18 mouse cellular contexts compared by ENCODE assay signal in genomic region chr14:48251381-48251979, GRCm38 (mm10).
DNase-seq lines count a peak whose midpoint lies in the region; ATAC-seq and TF ChIP-seq lines count a peak whose summit lies in the region.
"Had no signal": no experiment of that assay in that cellular context is flagged by ENCODE, and none has a peak within 500 bp of the region (broad histone marks: within the 10 kb centered on the region; RNA-seq: fewer than 3 reads in every experiment).

No protein-coding gene starts in this region.

- WGBS in hindbrain, embryonic 15.5 days: 56% methylated on average over 9 of the region's 9 CpGs
- 54% methylated on average over 9 of the region's 9 CpGs for WGBS in hindbrain, embryonic 13.5 days
- WGBS in midbrain, embryonic 14.5 days: 41% methylated on average over 9 of the region's 9 CpGs

- DNase-seq in embryo, embryonic 11 days: peak; percentile 37
- DNase-seq in midbrain, embryonic 14.5 days: peak; percentile 50
- DNase-seq in cerebellum, adult 18-20 months: no peak
- DNase-seq in cerebellum, postnatal 36 days: no peak
- DNase-seq: cerebellum, adult 9-10 months; gastrocnemius, adult 2 months; kidney, adult 8-10 months; lung, adult 18-20 months; right cerebral cortex, postnatal 25 days; thymus, adult 18-20 months had no signal

- peaks cover 11% of the 10 kb centered on the region for H3K4me1 ChIP-seq in hindbrain, embryonic 15.5 days (replicated peaks)
- peaks cover 20% of the 10 kb centered on the region for H3K4me1 ChIP-seq in hindbrain, embryonic 13.5 days (replicated peaks)
- H3K4me1 ChIP-seq in bone marrow macrophage, adult 2 months (ENCODE audit: control insufficient read depth, insufficient read depth, low read length): peaks cover 44% of the 10 kb centered on the region
- H3K4me1 ChIP-seq in midbrain, embryonic 14.5 days (ENCODE audit: control insufficient read depth, insufficient read depth, low read length): peaks cover 10% of the 10 kb centered on the region; the same call in 1 of the 2 replicates
- H3K4me1 ChIP-seq: embryonic facial prominence, embryonic 12.5 days; heart, embryonic 10.5 days had no signal

- no peak for TF ChIP-seq POLR2A in bone marrow macrophage, adult 2 months (IDR thresholded peaks at IDR 0.05; ENCODE audit: borderline replicate concordance, low read depth, low read length)

- no peak overlapping the region for H3K9ac ChIP-seq in hindbrain, embryonic 15.5 days
- no peak overlapping the region for H3K9ac ChIP-seq in hindbrain, embryonic 13.5 days
- no peak overlapping the region for H3K9ac ChIP-seq in midbrain, embryonic 14.5 days (replicated peaks; ENCODE audit: low read length)
- H3K9ac ChIP-seq: embryonic facial prominence, embryonic 12.5 days; forebrain, embryonic 15.5 days had no signal

- no peak overlapping the region for H3K27ac ChIP-seq in hindbrain, embryonic 15.5 days (replicated peaks)
- no peak overlapping the region for H3K27ac ChIP-seq in hindbrain, embryonic 13.5 days
- peak overlapping the region; percentile 45; the same call in 1 of the 2 replicates for H3K27ac ChIP-seq in bone marrow macrophage, adult 2 months (ENCODE audit: insufficient read depth, low read depth, low read length)
- H3K27ac ChIP-seq in midbrain, embryonic 14.5 days (replicated peaks; ENCODE audit: low read depth, low read length): no peak overlapping the region; the same call in 1 of the 2 replicates
- H3K27ac ChIP-seq: embryonic facial prominence, embryonic 12.5 days; forebrain, embryonic 15.5 days; gastrocnemius, adult 2 months; heart, embryonic 10.5 days; layer of hippocampus, adult 2 months had no signal

- H3K36me3 ChIP-seq in hindbrain, embryonic 15.5 days: no peaks in the 10 kb centered on the region
- peaks cover 9% of the 10 kb centered on the region; the same call in 1 of the 2 replicates for H3K36me3 ChIP-seq in hindbrain, embryonic 13.5 days
- H3K36me3 ChIP-seq in midbrain, embryonic 14.5 days (ENCODE audit: control insufficient read depth, insufficient read depth, low read length): peaks cover 6% of the 10 kb centered on the region; the same call in 1 of the 2 replicates
- H3K36me3 ChIP-seq: forebrain, embryonic 15.5 days had no signal

- 0 out of 2 replicates have a peak, but pooled peaks have one; percentile 27 for ATAC-seq in hindbrain, embryonic 15.5 days (ENCODE audit: low FRiP score, low read depth)
- ATAC-seq in hindbrain, embryonic 13.5 days (ENCODE audit: low FRiP score): no peak
- peak; percentile 54; the same call in 1 of the 2 replicates for ATAC-seq in midbrain, embryonic 14.5 days (ENCODE audit: low FRiP score, low TSS enrichment)
- ATAC-seq: CD4-positive, CD25-positive, alpha-beta regulatory T cell, adult 4 months; forebrain, embryonic 15.5 days had no signal

- H3K9me3 ChIP-seq in hindbrain, embryonic 15.5 days: no peaks in the 10 kb centered on the region
- H3K9me3 ChIP-seq in hindbrain, embryonic 13.5 days: no peaks in the 10 kb centered on the region
- no peaks in the 10 kb centered on the region for H3K9me3 ChIP-seq in midbrain, embryonic 14.5 days (ENCODE audit: control insufficient read depth, low read length)
- H3K9me3 ChIP-seq: embryonic facial prominence, embryonic 12.5 days; forebrain, embryonic 15.5 days; heart, embryonic 10.5 days had no signal

- TF ChIP-seq CTCF in bone marrow macrophage, adult 2 months (IDR thresholded peaks at IDR 0.05; ENCODE audit: low read depth, low read length): no peak

- no peak overlapping the region for H3K4me2 ChIP-seq in hindbrain, embryonic 15.5 days
- H3K4me2 ChIP-seq in hindbrain, embryonic 13.5 days: no peak overlapping the region
- no peak overlapping the region for H3K4me2 ChIP-seq in midbrain, embryonic 14.5 days (ENCODE audit: low read length)
- H3K4me2 ChIP-seq: embryonic facial prominence, embryonic 12.5 days; forebrain, embryonic 15.5 days had no signal

- H3K4me3 ChIP-seq in hindbrain, embryonic 15.5 days: no peak overlapping the region
- no peak overlapping the region for H3K4me3 ChIP-seq in hindbrain, embryonic 13.5 days
- H3K4me3 ChIP-seq in bone marrow macrophage, adult 2 months (ENCODE audit: insufficient read depth, low read length): no peak overlapping the region
- H3K4me3 ChIP-seq in midbrain, embryonic 14.5 days (replicated peaks; ENCODE audit: low read depth, low read length): no peak overlapping the region
- H3K4me3 ChIP-seq: embryonic facial prominence, embryonic 12.5 days; forebrain, embryonic 15.5 days; gastrocnemius, adult 2 months; heart, embryonic 10.5 days; layer of hippocampus, adult 2 months had no signal

- no peaks in the 10 kb centered on the region for H3K27me3 ChIP-seq in hindbrain, embryonic 15.5 days
- no peaks in the 10 kb centered on the region for H3K27me3 ChIP-seq in hindbrain, embryonic 13.5 days
- H3K27me3 ChIP-seq in midbrain, embryonic 14.5 days (ENCODE audit: control insufficient read depth, insufficient read depth, low read length): no peaks in the 10 kb centered on the region
- H3K27me3 ChIP-seq: embryonic facial prominence, embryonic 12.5 days; forebrain, embryonic 15.5 days had no signal

Comparison
In these comparisons a context has a peak if more than half of its experiments do, and no peak if none do; other contexts are left out.
1. DNase-seq: peak in embryo, embryonic 11 days (single experiment) and midbrain, embryonic 14.5 days (single experiment); none in cerebellum, adult 18-20 months (0 of 2) and cerebellum, postnatal 36 days (0 of 2).